Mouse (Mus musculus) gastrocnemius, adult 8-10 months (tissue): Measurements from ENCODE around the gene Mcm6. TPM values are rescaled to one million over a fixed set of nuclear protein-coding genes. Genes with fewer than 3 reads are reported as not detected.

Experiments
- total RNA-seq, 4 experiments: library from RNA; stranded (reverse); gene quantifications; 2 replicates each; pipeline ENCODE4 v1.2.4; 2022

Gene Mcm6
- total RNA-seq, 4 experiments from 2014 or later = 1.7 to 2.2 (median 1.9) TPM

Other genes starting within 250 kb of the Mcm6 start
- 10 to 100 TPM; 43.3 to 46.7 (median 44.2) TPM for gene Ubxn4, start 115.7 kb downstream of the Mcm6 start, total RNA-seq
- not detected for gene Lct, start 31.3 kb downstream of the Mcm6 start, total RNA-seq
- gene Dars, start 57.7 kb upstream of the Mcm6 start, total RNA-seq = 10 to 100 TPM; 60.3 to 73.0 (median 68.2) TPM
- gene Cxcr4, start 232.6 kb upstream of the Mcm6 start, total RNA-seq = 1 to 10 TPM in 3 of 4 experiments, under 1 TPM in 1; 0.89 to 2.1 (median 1.7) TPM